Mouse (Mus musculus) heart, embryonic 15.5 days (tissue): ENCODE data around the gene Secisbp2l. TPM values are rescaled to one million over a fixed set of nuclear protein-coding genes. Genes with fewer than 3 reads are reported as not detected.
A peak's percentile ranks its signal among the peaks of the same experiment; 100 is the strongest.

ENCODE experiments used
- ATAC-seq: fragments of 200-750 bp; cut with Nextera tagmentation; replicated peaks from 2 replicates; pipeline ENCODE4 v1.8.0; 2017; ENCODE audit warnings: low read depth, moderate TSS enrichment; ENCODE audit not compliant: insufficient number of reproducible peaks, insufficient read depth, low FRiP score
- H3K27ac ChIP-seq: fragments of 300-500 bp; sonication (generic); 2 replicates; pipeline ENCODE4 v1.5.1; 2015; ENCODE audit warnings: mild to moderate bottlenecking, inconsistent platforms
- H3K27me3 ChIP-seq: fragments of 300-500 bp; sonication (generic); 2 replicates; pipeline ENCODE4 v1.6.1; 2015; ENCODE audit warnings: inconsistent platforms
- H3K36me3 ChIP-seq: fragments of 300-500 bp; sonication (generic); 2 replicates; pipeline ENCODE4 v1.6.1; 2015; ENCODE audit warnings: mild to moderate bottlenecking, inconsistent platforms
- H3K4me1 ChIP-seq: fragments of 300-500 bp; sonication (generic); replicated peaks from 2 replicates; pipeline ENCODE4 v1.6.1; 2015; ENCODE audit warnings: inconsistent platforms
- H3K4me2 ChIP-seq: fragments of 300-500 bp; sonication (generic); 2 replicates; pipeline ENCODE4 v1.6.1; 2015; ENCODE audit warnings: inconsistent platforms, mild to moderate bottlenecking, moderate library complexity
- H3K4me3 ChIP-seq: fragments of 300-500 bp; sonication (generic); 2 replicates; pipeline ENCODE4 v1.5.1; 2015; ENCODE audit warnings: mild to moderate bottlenecking, inconsistent platforms
- H3K9ac ChIP-seq: fragments of 300-500 bp; sonication (generic); 2 replicates; pipeline ENCODE4 v1.6.1; 2015; ENCODE audit warnings: mild to moderate bottlenecking, inconsistent platforms
- H3K9me3 ChIP-seq: fragments of 300-500 bp; sonication (generic); replicated peaks from 2 replicates; pipeline ENCODE4 v1.6.1; 2016; ENCODE audit warnings: inconsistent platforms
- WGBS: fragments of 180-500 bp; shearing (Covaris S2); methylation state at CpG from one replicate; pipeline ENCODE4 v1.1.7; 2015; ENCODE audit warnings: mixed read lengths; 5-methylcytosine and 5-hydroxymethylcytosine counted together
- polyA plus RNA-seq: library from polyadenylated mRNA; unstranded; fragments of >200 nt; fragmentation: Nextera tagmentation; extraction: Ambion mirVana; gene quantifications from 2 replicates; pipeline ENCODE4 v1.2.1, GENCODE M21; 2015

Gene Secisbp2l
- polyA plus RNA-seq, 1 experiment from 2014 or later, result 11.3 TPM

DNA sequence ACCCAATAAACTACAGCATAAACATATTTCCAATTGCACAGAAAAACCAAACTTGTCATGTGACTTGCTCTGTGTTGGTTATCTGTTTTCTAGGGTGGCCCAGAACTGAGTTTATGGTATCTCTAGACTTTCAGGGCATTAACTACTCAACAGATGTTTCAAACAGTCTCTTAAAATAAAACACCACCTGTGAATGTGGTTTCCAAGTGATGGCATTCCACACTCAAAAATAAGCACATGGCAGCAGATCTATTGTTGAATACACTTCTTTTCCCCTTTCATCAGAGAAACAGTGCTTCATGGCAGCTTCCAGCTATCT is 46.7 kb downstream of the Secisbp2l start:
- H3K9ac ChIP-seq, result no peak overlapping the region
- no peak overlapping the region for H3K4me2 ChIP-seq
- H3K4me3 ChIP-seq, result no peak overlapping the region
- H3K36me3 ChIP-seq, result peaks cover 19% of the 10 kb centered on the region
- H3K4me1 ChIP-seq, result peaks cover 7% of the 10 kb centered on the region; the same call in 1 of the 2 replicates
- H3K27ac ChIP-seq, result no peak overlapping the region
- no peaks in the 10 kb centered on the region for H3K9me3 ChIP-seq
- ATAC-seq, result no peak
- H3K27me3 ChIP-seq, result no peaks in the 10 kb centered on the region

DNA sequence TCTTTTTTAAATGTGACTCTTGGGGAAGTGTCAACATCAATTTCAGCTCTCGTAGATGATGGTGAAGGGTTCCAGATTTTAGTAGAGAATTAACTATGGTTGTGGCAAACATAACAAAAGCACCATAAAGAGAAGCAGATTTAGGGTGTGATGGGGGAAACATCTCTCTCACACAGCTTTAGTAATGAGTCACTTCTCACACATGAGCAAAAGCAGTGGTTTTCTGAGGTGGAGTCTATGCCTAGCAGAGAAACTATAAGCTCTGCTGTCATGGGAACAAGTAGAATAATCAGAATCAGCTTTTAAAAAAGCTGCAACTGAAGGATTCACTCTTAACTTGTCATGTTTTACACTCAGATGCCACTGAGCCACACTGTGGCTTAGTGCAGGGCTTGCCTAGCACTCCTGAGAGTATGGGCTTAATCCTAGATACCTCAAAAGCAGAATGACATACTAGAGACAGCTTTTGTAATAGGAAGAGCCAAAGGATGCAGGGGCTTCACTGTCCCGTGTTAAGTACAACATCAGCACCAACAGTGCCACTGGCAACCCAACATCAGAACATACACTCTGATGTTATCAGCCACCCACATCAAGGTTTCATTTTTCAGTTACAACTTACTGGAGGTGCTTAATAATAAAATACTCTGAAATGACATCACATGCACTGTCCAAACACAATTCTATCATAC is 47.2 kb downstream of the Secisbp2l start:
- 75% methylated on average over 2 of the region's 2 CpGs for WGBS
- ATAC-seq, result no peak

DNA sequence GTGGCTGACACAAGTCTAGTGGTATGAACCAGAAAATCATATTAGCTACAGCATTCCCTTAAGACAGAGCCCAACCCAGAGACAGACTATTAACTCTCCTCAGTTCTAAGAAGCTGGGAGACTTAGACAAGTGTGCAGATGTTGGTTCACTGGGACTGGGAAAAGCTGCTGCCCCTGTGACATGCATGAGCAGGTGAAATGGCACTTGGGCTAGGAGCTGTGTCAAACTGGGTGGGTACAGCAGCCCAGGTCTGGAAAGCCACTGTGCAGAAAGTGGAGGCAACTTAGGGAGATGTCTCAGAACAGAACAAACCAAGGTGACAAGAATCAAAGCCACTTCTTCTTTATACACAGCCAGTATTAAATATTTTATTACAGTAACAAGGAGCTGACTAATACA is 47.9 kb downstream of the Secisbp2l start:
- ATAC-seq, result no peak
- Histone ChIP-seq H3K4me3 (no peak overlapping the region), H3K4me2 (no peak overlapping the region)

More for the DNA sequence above, 47.2 kb downstream of the Secisbp2l start:
- no peaks in the 10 kb centered on the region for H3K9me3 ChIP-seq
- peaks cover 7% of the 10 kb centered on the region; the same call in 1 of the 2 replicates for H3K4me1 ChIP-seq
- H3K36me3 ChIP-seq, result peaks cover 15% of the 10 kb centered on the region
- no peak overlapping the region for H3K27ac ChIP-seq
- no peak overlapping the region for H3K4me2 ChIP-seq
- no peaks in the 10 kb centered on the region for H3K27me3 ChIP-seq
- H3K9ac ChIP-seq, result no peak overlapping the region
- no peak overlapping the region for H3K4me3 ChIP-seq

DNA sequence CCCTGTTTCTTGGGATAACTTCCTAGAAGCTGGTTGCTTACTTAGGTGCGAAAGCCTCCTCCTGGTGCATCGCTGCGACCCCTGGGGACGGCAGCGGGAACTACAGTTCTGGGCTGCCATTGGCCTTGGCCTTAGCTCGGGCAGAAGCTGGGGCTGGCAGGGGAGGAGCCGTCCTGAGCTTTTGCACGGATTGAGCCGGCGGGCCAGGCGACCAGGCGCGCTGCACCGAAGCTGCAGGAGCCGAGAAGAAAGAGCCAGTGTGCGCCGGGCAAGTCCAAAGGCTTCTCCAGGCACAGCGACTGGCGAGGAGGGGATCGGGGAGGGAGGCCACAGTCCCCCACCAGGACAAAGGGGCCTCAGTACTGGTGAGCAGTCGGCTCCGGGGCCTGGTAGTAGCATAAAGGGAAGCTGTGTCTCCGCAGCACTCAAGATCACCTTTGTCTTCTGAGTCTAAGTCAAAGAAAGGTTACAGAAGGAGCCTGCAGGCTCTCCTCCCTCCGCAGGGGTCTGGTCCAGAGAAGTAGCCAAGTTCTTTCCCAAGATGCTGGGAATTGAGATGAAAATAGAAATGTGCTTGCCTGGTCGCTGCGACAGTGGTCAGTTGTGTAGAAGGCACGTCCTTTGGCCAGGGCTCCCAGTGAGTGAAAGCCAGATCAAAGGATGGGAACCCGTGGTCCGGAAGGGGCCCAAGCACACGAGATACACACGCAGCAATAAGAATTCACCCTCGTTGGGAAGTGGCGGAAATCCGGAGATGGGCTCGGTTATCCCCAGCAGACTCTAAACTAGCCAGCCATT is 50.7 kb downstream of the Secisbp2l start:
- H3K9me3 ChIP-seq, result no peaks in the 10 kb centered on the region
- H3K4me3 ChIP-seq, result peak overlapping the region; percentile 57
- H3K36me3 ChIP-seq, result no peaks in the 10 kb centered on the region
- peak overlapping the region; percentile 71 for H3K27ac ChIP-seq
- ATAC-seq, result peak; percentile 92
- H3K27me3 ChIP-seq, result no peaks in the 10 kb centered on the region
- H3K9ac ChIP-seq, result peak overlapping the region; percentile 77
- WGBS, result 8% methylated on average over 35 of the region's 35 CpGs
- peak overlapping the region; percentile 90 for H3K4me2 ChIP-seq
- peaks cover 7% of the 10 kb centered on the region; the same call in 1 of the 2 replicates for H3K4me1 ChIP-seq

More for the DNA sequence above, 47.9 kb downstream of the Secisbp2l start:
- peaks cover 7% of the 10 kb centered on the region; the same call in 1 of the 2 replicates for H3K4me1 ChIP-seq
- peaks cover 9% of the 10 kb centered on the region for H3K36me3 ChIP-seq
- no peaks in the 10 kb centered on the region for H3K27me3 ChIP-seq
- H3K27ac ChIP-seq, result no peak overlapping the region
- H3K9ac ChIP-seq, result no peak overlapping the region
- H3K9me3 ChIP-seq, result no peaks in the 10 kb centered on the region

DNA sequence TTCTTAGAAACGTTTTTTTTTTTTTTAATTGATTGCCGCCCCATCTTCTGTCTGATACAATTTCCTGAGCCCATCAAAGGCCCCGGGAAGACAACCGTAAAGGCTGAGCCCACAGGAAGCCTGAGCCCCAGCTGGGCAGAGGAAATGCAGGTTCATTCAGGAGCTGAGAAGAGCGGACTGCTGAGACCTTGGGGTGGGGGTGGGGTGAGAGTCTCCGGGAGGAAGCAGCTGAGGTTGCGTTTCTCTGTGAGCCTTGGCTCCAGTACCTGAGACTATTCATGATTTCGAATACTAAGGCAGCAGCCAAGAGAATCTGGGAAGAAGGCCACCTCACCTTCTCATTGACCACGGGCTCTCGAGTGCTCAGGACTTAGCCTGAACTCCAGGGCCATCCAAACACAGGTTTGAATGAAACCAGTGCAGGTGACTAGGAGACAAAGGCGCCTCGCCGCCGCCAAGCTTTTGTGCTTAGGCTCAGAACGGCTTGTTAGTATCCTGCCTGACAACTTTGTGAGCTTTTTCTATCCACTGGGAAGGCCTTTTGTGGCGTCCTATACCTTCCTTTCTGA is 58.0 kb downstream of the Secisbp2l start:
- Histone ChIP-seq H3K36me3 (no peaks in the 10 kb centered on the region), H3K4me1 (peaks cover 17% of the 10 kb centered on the region), H3K9me3 (no peaks in the 10 kb centered on the region), H3K27me3 (peaks cover 42% of the 10 kb centered on the region), H3K9ac (peak overlapping the region; percentile 9; the same call in 1 of the 2 replicates), H3K4me3 (peak overlapping the region; percentile 52), H3K27ac (no peak overlapping the region), H3K4me2 (peak overlapping the region; percentile 99)
- WGBS, result 4% methylated on average over 16 of the region's 16 CpGs
- no peak for ATAC-seq

DNA sequence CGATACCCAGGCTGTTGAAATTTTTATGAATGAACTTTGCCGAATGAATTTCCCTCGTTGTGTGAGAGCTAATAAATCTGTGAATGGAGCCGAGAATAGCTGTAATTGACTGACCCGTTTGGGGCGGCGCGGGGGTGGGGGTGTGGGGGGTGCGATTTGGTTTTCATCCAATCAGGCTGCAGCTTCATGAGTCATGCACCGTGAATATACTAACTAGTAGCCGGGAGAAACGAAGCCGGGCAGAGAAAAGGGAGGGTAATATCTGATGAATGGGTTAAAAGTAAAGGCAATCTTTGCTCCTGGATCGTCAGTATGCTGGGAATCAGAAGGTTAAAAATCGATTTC is 58.6 kb downstream of the Secisbp2l start, which contains the start of gene Shc4:
Gene Shc4 (minus strand): TSS at position 63 of the 345 bp plus-strand sequence.
- peak; percentile 42; the same call in 1 of the 2 replicates for ATAC-seq
- no peak within 1 kb of the TSS for H3K27ac ChIP-seq
- WGBS, result under 1% methylated on average over 15 of the region's 15 CpGs

DNA sequence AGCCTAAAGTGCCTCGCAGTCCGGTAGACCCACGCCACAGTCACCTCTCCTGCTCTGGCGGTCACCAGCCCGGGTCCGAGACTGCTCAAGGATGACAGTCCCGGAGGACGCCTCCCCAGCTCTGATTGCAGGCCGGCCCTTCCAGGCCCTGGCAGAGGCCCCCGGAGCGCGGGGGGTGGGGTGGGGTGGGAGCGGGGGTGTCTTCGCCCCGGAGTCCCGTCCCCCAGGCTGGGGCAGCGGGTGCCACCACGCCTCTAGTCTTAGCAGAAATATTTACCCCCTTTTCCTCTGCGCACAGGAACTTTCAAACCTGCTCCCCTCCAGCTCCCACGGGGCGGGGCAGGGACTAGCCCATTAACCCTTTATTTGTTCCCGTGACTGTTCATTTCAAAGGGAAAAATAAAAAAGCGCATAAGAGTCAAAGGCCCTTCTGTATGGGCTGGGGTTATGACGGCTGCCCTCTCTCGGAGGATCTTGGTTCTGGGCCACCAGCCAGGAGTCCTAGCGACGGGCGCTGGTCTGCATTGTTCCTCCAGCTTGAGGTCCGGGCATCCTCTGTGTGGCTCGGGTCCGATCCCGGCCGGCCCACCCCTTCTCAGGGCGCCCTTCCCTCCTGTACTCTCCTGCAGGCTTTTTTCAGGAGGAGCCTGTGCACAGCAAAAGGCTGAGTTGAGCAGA is 59.1 kb downstream of the Secisbp2l start:
- Histone ChIP-seq H3K9ac (peak overlapping the region; percentile 56), H3K27ac (no peak overlapping the region), H3K4me3 (peak overlapping the region; percentile 52), H3K9me3 (no peaks in the 10 kb centered on the region), H3K27me3 (peaks cover 42% of the 10 kb centered on the region), H3K4me2 (peak overlapping the region; percentile 99), H3K4me1 (peaks cover 17% of the 10 kb centered on the region), H3K36me3 (no peaks in the 10 kb centered on the region)
- ATAC-seq, result peak; percentile 82
- WGBS, result 0% methylated on average over 34 of the region's 34 CpGs

More for the DNA sequence above, 58.6 kb downstream of the Secisbp2l start, which contains the start of gene Shc4:
- peak within 1 kb of the TSS; percentile 52 for H3K4me3 ChIP-seq
- H3K27me3 ChIP-seq, result peaks cover 42% of the 10 kb centered on the region
- H3K4me2 ChIP-seq, result peak within 1 kb of the TSS; percentile 99
- H3K9me3 ChIP-seq, result no peaks in the 10 kb centered on the region
- H3K4me1 ChIP-seq, result peaks cover 17% of the 10 kb centered on the region
- no peaks in the 10 kb centered on the region for H3K36me3 ChIP-seq
- peak within 1 kb of the TSS; percentile 56 for H3K9ac ChIP-seq

DNA sequence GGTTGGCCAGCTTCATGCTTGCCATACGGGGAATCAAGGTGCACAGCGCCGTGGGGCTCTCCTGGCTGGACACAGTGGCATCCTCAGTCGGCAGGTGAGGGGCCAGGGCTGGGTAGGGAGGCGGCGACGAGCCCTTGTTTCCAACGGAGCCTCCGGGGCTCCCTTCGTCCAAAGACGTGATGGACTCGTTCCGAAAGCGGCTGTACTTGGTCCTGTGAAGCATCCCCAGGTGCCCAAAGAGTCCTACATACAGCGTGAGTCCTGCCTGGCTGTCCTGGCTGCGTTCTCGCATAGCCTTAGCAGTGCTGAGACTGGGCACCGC is 59.6 kb downstream of the Secisbp2l start:
- H3K27me3 ChIP-seq, result peaks cover 42% of the 10 kb centered on the region
- H3K4me3 ChIP-seq, result peak overlapping the region; percentile 52
- peak overlapping the region; percentile 99 for H3K4me2 ChIP-seq
- H3K4me1 ChIP-seq, result peaks cover 17% of the 10 kb centered on the region
- no peak for ATAC-seq
- no peaks in the 10 kb centered on the region for H3K9me3 ChIP-seq
- whole genome bisulfite sequencing, result 3% methylated on average over 18 of the region's 18 CpGs
- no peaks in the 10 kb centered on the region for H3K36me3 ChIP-seq
- H3K27ac ChIP-seq, result no peak overlapping the region
- H3K9ac ChIP-seq, result peak overlapping the region; percentile 56

DNA sequence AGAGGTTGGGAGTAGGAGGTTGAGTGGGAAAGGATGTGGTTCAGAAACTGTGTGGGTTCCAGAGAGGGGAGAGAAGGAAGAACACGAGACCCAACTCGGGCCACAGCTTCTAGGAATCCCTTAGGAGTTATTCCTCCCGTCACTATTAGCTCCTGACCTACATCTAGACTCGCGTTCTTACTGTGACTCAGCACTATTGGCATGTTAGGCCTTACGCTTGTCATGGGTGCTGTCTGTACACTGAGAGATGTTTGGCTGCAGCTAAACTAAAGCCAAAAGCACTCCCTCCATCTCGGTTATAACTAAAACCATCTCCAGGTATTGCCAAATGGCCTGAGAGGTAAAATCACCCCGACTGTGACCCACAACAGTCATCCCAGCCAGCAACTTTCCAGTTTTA is 66.1 kb downstream of the Secisbp2l start:
- ATAC-seq, result no peak
- no peak overlapping the region for H3K4me2 ChIP-seq
- no peaks in the 10 kb centered on the region for H3K9me3 ChIP-seq
- no peak overlapping the region for H3K27ac ChIP-seq
- WGBS, result 75% methylated on average over 8 of the region's 8 CpGs
- no peak overlapping the region for H3K9ac ChIP-seq
- H3K4me3 ChIP-seq, result no peak overlapping the region
- H3K36me3 ChIP-seq, result no peaks in the 10 kb centered on the region
- peaks cover 12% of the 10 kb centered on the region for H3K27me3 ChIP-seq
- no peaks in the 10 kb centered on the region for H3K4me1 ChIP-seq

DNA sequence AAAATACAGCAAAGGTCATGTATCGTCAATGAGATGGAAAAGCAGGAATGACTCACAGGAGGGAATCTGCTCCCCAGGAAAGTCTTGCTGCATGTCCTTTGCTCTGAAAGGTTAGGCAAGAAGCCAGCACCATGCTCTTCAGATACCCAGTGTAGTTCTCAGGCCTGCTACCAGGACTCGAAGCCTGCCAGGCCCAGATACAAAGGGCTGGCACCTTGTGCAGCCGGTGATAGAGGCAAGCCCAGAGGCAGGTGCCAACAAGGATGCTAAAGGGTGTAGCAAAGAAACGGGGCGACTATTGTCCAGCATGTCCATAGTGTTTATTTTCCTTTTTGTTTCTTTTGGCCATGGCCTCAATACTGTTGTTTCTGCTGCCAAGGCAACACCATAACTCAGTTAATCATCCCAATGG is 76.2 kb downstream of the Secisbp2l start:
- no peak overlapping the region for H3K4me3 ChIP-seq
- WGBS, result 57% methylated on average over 5 of the region's 5 CpGs
- peaks cover 3% of the 10 kb centered on the region; the same call in 1 of the 2 replicates for H3K4me1 ChIP-seq
- H3K9ac ChIP-seq, result no peak overlapping the region
- no peaks in the 10 kb centered on the region for H3K27me3 ChIP-seq
- ATAC-seq, result no peak
- no peak overlapping the region for H3K4me2 ChIP-seq
- no peaks in the 10 kb centered on the region for H3K9me3 ChIP-seq
- no peaks in the 10 kb centered on the region for H3K36me3 ChIP-seq
- no peak overlapping the region for H3K27ac ChIP-seq
